Mouse (Mus musculus): Measurements from ENCODE around the gene Axin1. TPM values are rescaled to one million over a fixed set of nuclear protein-coding genes. Genes with fewer than 3 reads are reported as not detected.
"Not testable (repeated sequence)": the region's sequence is repeated elsewhere in the genome, so short reads cannot be mapped to it uniquely, and the experiment has no call there.

Gene Axin1
- polyA plus RNA-seq (2015; fragmentation: Nextera tagmentation; extraction: Ambion mirVana), result 2.9 and 3.7 TPM in 2 replicates

DNA sequence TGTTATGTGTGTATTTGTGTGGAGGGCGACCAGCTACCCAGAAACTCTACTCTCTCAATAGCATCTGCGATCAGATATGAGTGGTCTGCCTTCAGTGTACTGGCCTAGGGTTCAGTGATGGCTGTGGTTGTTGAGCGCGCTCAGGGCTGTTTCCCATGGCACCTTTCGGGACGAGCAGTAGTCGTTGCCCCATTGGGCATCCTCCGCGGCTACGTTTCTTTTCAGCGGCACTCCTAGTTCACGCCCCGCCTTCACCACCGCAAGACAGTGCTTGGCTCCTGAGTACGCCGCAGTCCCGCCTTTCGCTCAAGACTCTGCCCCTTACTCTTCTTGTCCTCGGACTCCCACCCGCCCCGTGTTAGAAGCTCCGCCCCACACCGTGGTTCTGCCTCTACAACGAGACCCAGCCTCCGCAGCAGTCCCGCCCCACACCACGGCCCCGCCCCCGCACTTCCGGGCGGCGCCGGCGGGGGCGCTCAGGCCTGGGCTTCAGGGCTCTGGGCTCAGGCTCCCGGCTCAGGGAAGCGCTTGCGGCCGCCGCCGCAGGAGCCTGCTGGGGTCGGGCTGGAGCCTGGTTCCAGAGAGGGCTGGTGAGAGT lies at the start of gene Axin1:
TSS of gene Axin1 (plus strand) at position 450 of the 598 bp plus-strand sequence.
- under 1% methylated on average over 42 of the region's 42 CpGs for WGBS (ENCODE audit: insufficient replicate concordance)

DNA sequence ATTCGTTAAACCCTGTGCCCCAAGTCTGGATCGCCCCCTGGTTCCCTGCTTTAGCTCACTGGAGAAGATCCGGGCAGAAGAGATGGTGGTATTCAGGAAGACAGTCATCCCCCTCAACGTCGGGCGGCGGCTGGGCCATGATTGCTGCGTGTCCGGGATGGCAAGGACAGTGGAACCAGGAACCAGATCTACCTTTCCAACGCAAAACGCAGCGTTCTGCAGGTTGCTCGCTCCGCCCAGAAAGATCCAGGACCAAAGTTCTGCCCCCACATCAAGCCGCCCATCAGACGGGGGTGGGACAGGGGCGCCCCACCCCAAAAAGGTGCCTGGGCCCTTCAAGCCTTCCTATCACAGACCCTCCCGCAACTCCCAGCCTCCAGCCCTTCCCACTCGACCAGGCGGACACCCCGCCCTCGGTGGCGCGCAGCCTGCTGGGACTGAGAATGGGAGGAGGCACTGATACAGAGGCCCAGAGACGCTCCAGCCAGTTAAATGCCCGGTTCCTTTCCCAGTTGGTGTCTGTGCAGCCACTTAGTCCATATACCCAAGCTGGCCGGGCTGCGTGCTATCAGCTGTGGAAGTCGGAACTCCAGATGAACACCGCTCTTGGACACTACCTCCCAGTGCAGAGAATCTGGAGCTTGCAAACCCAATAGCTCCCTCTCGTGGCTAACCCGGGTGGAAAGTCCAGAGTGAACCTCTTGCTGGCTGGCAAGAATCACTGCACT lies 48.4 kb upstream of the Axin1 start, which contains the start of gene Decr2:
TSS of gene Decr2 (minus strand) at position 433 of the 728 bp plus-strand sequence.
- under 1% methylated on average over 32 of the region's 32 CpGs for WGBS (ENCODE audit: insufficient replicate concordance)
- Histone ChIP-seq H3K27ac (peak within 1 kb of the TSS; percentile 57), H3K9ac (peak within 1 kb of the TSS; percentile 69), H3K36me3 (peaks cover 15% of the 10 kb centered on the region), H3K9me3 (replicated peaks) (no peaks in the 10 kb centered on the region), H3K4me3 (replicated peaks) (peak within 1 kb of the TSS; percentile 63), H3K4me2 (peak within 1 kb of the TSS; percentile 86), H3K27me3 (no peaks in the 10 kb centered on the region), H3K4me1 (replicated peaks) (peaks cover 37% of the 10 kb centered on the region)
- ATAC-seq (ENCODE audit: low read depth) (peak; percentile 87), DNase-seq (peak; percentile 73)

More for the DNA sequence above, at the start of gene Axin1:
- Histone ChIP-seq H3K4me1 (replicated peaks) (peaks cover 36% of the 10 kb centered on the region), H3K4me2 (peak within 1 kb of the TSS; percentile 93), H3K27me3 (no peaks in the 10 kb centered on the region), H3K9me3 (replicated peaks) (no peaks in the 10 kb centered on the region), H3K36me3 (peaks cover 11% of the 10 kb centered on the region), H3K9ac (peak within 1 kb of the TSS; percentile 95), H3K27ac (peak within 1 kb of the TSS; percentile 88), H3K4me3 (replicated peaks) (peak within 1 kb of the TSS; percentile 78)
- peak; percentile 95 for DNase-seq
- ATAC-seq (ENCODE audit: low read depth), result peak; percentile 95

DNA sequence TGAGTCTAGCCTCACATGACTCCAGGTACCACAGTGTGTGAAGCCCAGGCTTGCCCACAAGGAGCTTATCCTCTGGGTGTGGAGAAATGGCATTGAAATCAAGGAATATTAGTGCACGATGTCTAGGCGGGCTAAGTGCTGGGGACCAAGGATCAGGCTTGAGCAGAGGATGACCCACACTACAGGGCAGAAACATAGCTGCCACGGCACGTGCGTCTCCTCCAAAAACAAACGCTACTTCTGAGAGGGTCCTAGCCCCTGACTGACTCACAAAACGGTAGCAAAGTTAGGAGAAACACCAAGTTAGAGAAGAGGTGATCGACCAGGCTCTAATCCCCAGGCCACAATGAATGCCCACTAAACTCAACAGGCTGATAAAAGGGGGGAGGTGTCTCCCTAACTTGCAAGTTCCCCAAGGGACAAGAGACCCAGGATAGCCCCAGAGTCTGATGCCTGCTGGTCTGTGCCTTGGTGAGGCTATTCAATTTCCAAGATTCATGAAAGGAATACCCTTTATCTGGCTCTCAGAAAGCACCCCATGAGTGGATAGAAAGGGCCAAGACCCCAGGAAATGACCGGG lies 43.9 kb upstream of the Axin1 start:
- no peaks in the 10 kb centered on the region for H3K9me3 ChIP-seq (replicated peaks)
- peaks cover 15% of the 10 kb centered on the region for H3K36me3 ChIP-seq
- ATAC-seq (ENCODE audit: low read depth) (no peak), DNase-seq (no peak)
- 18% methylated on average over 9 of the region's 9 CpGs for WGBS (ENCODE audit: insufficient replicate concordance)
- H3K4me1 ChIP-seq (replicated peaks), result peaks cover 45% of the 10 kb centered on the region
- H3K9ac ChIP-seq, result peak overlapping the region; percentile 77
- peak overlapping the region; percentile 95 for H3K4me2 ChIP-seq
- H3K4me3 ChIP-seq (replicated peaks), result peak overlapping the region; percentile 71
- no peaks in the 10 kb centered on the region for H3K27me3 ChIP-seq
- H3K27ac ChIP-seq, result peak overlapping the region; percentile 81

DNA sequence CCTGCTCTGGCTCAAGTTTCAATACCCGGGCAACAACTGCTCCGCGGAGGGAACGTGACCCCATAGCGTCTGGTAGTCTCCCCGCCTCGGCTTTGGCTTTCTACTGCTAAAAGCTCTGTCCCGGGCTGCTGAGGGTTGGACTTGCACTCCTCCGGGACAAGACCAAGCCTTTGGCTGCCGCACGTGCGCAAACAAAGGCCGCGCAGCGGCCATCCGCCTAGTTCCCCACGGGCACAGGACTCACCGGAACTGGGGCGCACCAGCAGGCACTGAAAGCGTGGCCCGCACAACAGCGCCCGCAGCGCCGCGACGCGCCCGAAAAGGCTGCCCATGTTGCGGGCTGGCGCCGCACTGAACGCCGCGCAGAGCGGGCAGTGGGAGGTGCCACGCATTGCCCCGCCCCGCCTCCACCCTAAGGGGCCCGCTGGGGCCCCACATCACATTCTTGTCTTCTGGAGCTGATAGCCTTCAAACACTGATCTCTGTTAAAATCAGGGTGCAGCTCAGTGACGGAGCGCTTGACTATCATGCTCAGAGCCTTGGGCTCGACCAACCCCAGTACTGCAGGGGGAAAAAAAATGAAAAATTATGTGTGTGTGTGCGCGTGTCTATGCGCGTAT lies 43.3 kb upstream of the Axin1 start, which contains the start of gene Nme4:
TSS of gene Nme4 (minus strand) at position 482 of the 620 bp plus-strand sequence.
- H3K4me3 ChIP-seq (replicated peaks), result peak within 1 kb of the TSS; percentile 71
- 2% methylated on average over 47 of the region's 47 CpGs for WGBS (ENCODE audit: insufficient replicate concordance)
- peaks cover 15% of the 10 kb centered on the region for H3K36me3 ChIP-seq
- H3K9me3 ChIP-seq (replicated peaks), result no peaks in the 10 kb centered on the region
- peaks cover 39% of the 10 kb centered on the region for H3K4me1 ChIP-seq (replicated peaks)
- DNase-seq (peak; percentile 78), ATAC-seq (ENCODE audit: low read depth) (peak; percentile 86)
- peak within 1 kb of the TSS; percentile 81 for H3K27ac ChIP-seq
- H3K27me3 ChIP-seq, result no peaks in the 10 kb centered on the region
- H3K9ac ChIP-seq, result peak within 1 kb of the TSS; percentile 77
- peak within 1 kb of the TSS; percentile 95 for H3K4me2 ChIP-seq

GRCm38 (mm10) chr17:26098461-26098860 lies 40.0 kb upstream of the Axin1 start:
- H3K4me3 ChIP-seq (replicated peaks), result no peak overlapping the region
- no peak overlapping the region for H3K4me2 ChIP-seq
- ATAC-seq (ENCODE audit: low read depth) (no peak), DNase-seq (no peak)
- H3K36me3 ChIP-seq, result 0 out of 2 replicates have a peak, but pooled peaks cover under 1% of the 10 kb centered on the region
- no peak overlapping the region for H3K9ac ChIP-seq
- no peak overlapping the region for H3K27ac ChIP-seq
- H3K4me1 ChIP-seq (replicated peaks), result peaks cover 40% of the 10 kb centered on the region
- WGBS (ENCODE audit: insufficient replicate concordance), result 73% methylated on average over 7 of the region's 7 CpGs
- no peaks in the 10 kb centered on the region for H3K9me3 ChIP-seq (replicated peaks)
- H3K27me3 ChIP-seq, result no peaks in the 10 kb centered on the region

DNA sequence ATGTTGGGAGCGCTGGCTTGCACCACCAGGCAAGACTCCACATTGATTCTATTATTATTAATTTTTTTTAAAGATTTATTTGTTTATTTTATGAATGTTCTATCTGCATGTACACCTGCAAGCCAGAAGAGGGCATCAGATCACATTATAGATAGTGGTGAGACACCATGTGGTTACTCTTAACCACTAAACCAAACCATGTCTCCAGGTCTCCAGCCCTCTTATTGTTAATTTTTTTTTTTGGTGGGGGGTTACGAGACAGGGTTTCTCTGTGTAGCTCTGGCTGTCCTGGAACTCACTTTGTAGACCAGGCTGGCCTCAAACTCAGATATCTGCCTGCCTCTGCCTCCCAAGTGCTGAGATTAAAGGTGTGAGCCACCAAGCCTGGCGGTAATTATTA lies 39.2 kb upstream of the Axin1 start:
- H3K27ac ChIP-seq; DNase-seq; H3K4me3 ChIP-seq (replicated peaks); ATAC-seq (ENCODE audit: low read depth); H3K27me3 ChIP-seq; H3K9me3 ChIP-seq (replicated peaks); H3K9ac ChIP-seq; H3K36me3 ChIP-seq; H3K4me2 ChIP-seq: not testable (repeated sequence)
- WGBS (ENCODE audit: insufficient replicate concordance), result 51% methylated on average over 3 of the region's 3 CpGs
- peaks cover 31% of the 10 kb centered on the region for H3K4me1 ChIP-seq (replicated peaks)

GRCm38 (mm10) chr17:26100166-26100565 lies 38.3 kb upstream of the Axin1 start:
- WGBS (ENCODE audit: insufficient replicate concordance), result 41% methylated on average over 2 of the region's 2 CpGs
- H3K27ac ChIP-seq, result no peak overlapping the region
- H3K27me3 ChIP-seq, result no peaks in the 10 kb centered on the region
- no peak overlapping the region for H3K4me2 ChIP-seq
- H3K9me3 ChIP-seq (replicated peaks), result no peaks in the 10 kb centered on the region
- DNase-seq, result no peak
- H3K9ac ChIP-seq, result no peak overlapping the region
- H3K36me3 ChIP-seq, result no peaks in the 10 kb centered on the region
- H3K4me1 ChIP-seq (replicated peaks), result peaks cover 23% of the 10 kb centered on the region
- ATAC-seq (ENCODE audit: low read depth), result no peak
- H3K4me3 ChIP-seq (replicated peaks), result no peak overlapping the region

- no peaks in the 10 kb centered on the region for H3K36me3 ChIP-seq
- DNase-seq (no peak), ATAC-seq (ENCODE audit: low read depth) (peak; percentile 79)
- no peak overlapping the region for H3K27ac ChIP-seq
- H3K4me1 ChIP-seq (replicated peaks), result peaks cover 11% of the 10 kb centered on the region
- no peak overlapping the region for H3K4me2 ChIP-seq
- H3K9me3 ChIP-seq (replicated peaks), result no peaks in the 10 kb centered on the region
- H3K9ac ChIP-seq, result no peak overlapping the region
- no peak overlapping the region for H3K4me3 ChIP-seq (replicated peaks)
- no peaks in the 10 kb centered on the region for H3K27me3 ChIP-seq
- WGBS (ENCODE audit: insufficient replicate concordance), result 54% methylated on average over 4 of the region's 4 CpGs
Measured at GRCm38 (mm10) chr17:26101478-26101877, 37.0 kb upstream of the Axin1 start.

GRCm38 (mm10) chr17:26105619-26106018 lies 32.9 kb upstream of the Axin1 start:
- Histone ChIP-seq H3K36me3 (no peaks in the 10 kb centered on the region), H3K9me3 (replicated peaks) (no peaks in the 10 kb centered on the region), H3K4me3 (replicated peaks) (no peak overlapping the region), H3K4me1 (replicated peaks) (peaks cover 11% of the 10 kb centered on the region), H3K27me3 (peaks cover 13% of the 10 kb centered on the region), H3K4me2 (no peak overlapping the region), H3K9ac (no peak overlapping the region), H3K27ac (no peak overlapping the region)
- WGBS (ENCODE audit: insufficient replicate concordance), result 32% methylated on average over 4 of the region's 4 CpGs
- DNase-seq (no peak), ATAC-seq (ENCODE audit: low read depth) (no peak)

DNA sequence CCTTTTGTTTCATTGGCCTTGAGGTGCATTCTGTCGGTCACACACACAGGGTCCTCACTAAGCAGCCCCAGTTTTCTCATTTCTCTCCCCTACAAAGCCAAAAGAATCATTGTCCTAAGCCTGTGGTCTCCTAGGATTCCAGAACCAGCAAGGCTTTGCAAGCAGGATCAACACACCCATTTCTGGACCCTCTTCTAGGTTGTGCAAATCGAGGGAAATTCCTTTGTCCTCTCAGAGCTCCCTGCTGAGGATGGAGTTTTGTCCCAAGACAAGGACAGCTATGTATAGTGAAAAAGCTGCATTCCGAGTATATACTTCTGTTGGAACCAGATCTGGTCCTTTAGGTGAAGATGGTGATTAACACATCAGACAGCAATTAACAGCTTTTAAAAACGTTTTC lies 28.3 kb upstream of the Axin1 start:
- Histone ChIP-seq H3K4me1 (replicated peaks) (peaks cover 18% of the 10 kb centered on the region), H3K27me3 (peaks cover 58% of the 10 kb centered on the region), H3K4me2 (no peak overlapping the region), H3K9me3 (replicated peaks) (no peaks in the 10 kb centered on the region), H3K36me3 (no peaks in the 10 kb centered on the region), H3K4me3 (replicated peaks) (no peak overlapping the region), H3K9ac (no peak overlapping the region), H3K27ac (no peak overlapping the region)
- no peak for DNase-seq
- ATAC-seq (ENCODE audit: low read depth), result no peak
- 28% methylated on average over 4 of the region's 4 CpGs for WGBS (ENCODE audit: insufficient replicate concordance)

- no peak for DNase-seq
- no peak overlapping the region for H3K4me2 ChIP-seq
- no peaks in the 10 kb centered on the region for H3K36me3 ChIP-seq
- WGBS (ENCODE audit: insufficient replicate concordance), result 21% methylated on average over 4 of the region's 4 CpGs
- no peak for ATAC-seq (ENCODE audit: low read depth)
- H3K4me3 ChIP-seq (replicated peaks), result no peak overlapping the region
- H3K4me1 ChIP-seq (replicated peaks), result peaks cover 23% of the 10 kb centered on the region
- H3K27me3 ChIP-seq, result peaks cover 67% of the 10 kb centered on the region
- no peak overlapping the region for H3K9ac ChIP-seq
- H3K27ac ChIP-seq, result no peak overlapping the region
- H3K9me3 ChIP-seq (replicated peaks), result no peaks in the 10 kb centered on the region
Measured at GRCm38 (mm10) chr17:26111024-26111423, 27.5 kb upstream of the Axin1 start.

Measured in liver, embryonic 13.5 days (tissue).